Mouse (Mus musculus): ENCODE measurements around the gene Nub1. TPM values are rescaled to one million over a fixed set of nuclear protein-coding genes. Genes with fewer than 3 reads are reported as not detected.

Nub1 gene
- total RNA-seq, 2 experiments from 2014 or later: 43.3 to 43.9 TPM

DNA sequence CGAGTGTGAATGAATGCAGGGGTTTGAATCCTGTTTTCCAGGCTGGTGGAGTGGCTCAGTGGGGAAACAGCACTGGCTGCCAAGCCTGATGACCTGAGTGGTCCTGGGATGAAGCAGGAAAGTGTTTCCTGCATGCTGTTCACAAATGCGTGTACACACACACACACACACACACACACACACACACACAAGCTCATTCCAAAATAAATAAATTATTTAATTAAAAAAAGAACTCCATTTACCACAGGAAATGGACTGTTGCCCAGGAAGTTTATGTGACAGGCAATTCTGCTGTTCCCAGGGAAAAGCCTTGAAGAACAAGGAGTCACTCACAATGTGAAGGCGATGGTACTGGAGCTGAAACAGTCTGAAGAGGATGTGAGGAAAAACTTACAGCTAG is 11.4 kb downstream of the Nub1 start:
- no peak for DNase-seq

DNA sequence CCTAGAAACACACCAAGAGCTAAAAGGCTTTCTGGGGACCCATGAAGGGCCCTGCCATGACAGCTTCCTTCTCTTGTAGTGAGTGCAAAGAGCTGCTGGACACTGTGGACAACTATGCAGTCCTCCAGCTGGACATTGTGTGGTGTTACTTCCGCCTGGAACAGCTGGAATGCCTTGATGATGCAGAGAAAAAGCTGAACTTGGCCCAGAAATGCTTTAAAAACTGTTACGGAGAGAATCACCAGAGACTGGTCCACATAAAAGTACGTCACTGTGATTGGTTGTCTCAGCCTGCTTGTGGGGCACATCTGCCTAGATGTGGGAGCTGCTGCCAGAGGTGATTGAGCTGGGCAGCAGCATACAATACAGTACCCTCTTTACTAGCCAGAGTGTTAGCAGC is 15.9 kb downstream of the Nub1 start:
- DNase-seq: no peak

DNA sequence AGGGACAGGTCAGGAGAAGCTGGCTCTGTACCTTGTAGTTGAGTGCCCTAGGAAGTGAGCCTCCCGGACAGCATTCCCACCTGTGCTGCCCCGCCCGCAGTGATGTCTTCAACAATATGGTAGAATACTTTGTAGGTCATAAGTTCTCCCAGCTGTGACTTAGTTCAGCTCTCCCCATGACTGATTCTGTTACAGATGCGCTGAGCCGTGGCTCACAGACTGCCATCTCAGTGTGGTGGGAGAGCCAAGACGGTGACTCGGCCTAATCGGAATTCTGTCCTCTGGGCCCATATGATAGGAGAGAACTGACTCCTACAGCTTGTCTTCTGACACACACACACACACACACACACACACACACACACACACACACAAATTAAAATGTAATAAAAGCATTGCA is 19.3 kb downstream of the Nub1 start:
- DNase-seq: no peak

DNA sequence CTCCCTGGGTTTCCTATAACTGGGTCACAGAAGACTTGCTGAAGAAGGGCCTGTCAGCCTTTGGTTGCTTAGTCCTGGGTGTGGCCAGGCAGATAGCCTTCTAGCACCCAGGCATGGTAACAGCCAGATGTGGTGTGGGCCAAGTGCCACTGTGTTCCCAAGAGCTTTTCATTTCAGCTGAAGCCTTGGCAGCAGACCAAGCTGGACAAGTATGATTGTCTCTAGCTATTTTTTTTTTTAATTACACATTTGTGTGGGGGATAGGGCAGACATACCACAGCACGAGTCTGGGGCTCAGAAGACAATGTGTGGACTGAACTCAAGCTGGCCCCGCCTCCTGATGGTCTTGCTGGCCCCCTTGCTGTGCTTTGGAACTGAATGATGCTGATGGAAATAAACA is 24.6 kb downstream of the Nub1 start:
- DNase-seq: peak; percentile 76

DNA sequence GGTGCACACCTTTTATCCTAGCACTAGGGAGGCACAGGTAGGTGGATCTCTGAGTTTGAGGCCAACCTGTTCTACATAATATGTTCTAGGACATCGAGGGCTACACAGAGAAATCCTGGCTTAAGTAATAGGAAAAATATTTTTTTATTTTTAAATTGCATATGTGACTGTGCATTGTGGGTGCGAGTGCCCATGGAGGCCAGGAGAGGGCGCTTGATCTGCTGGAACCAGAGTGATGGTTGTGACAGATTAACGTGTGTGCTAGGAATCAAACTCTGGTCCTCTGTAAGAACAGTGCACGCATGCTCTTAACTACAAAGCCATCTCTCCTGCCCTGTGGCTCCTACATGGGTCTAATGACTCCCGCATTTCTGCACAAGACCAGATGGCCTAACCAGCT is 26.3 kb downstream of the Nub1 start:
- no peak for DNase-seq

DNA sequence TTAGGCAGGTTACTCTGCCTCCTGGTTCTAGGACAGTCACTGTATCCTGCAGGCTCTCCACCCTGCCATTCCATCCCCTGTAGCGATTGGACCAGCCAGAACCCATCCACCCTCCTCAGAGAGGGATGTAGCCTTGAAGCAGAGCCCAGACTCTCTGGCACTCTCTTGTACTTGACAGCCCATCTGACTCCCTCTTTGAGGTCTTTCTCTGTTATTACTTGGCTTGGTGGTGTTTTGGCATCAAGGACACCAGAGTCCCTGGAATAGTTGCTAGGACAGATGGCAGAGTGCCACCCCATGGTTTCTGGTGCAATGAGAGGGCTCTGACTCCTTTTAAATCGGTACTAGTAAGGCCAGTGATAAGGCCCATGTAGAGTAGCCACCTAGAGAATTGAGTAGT is 27.9 kb downstream of the Nub1 start:
- DNase-seq: peak; percentile 85

DNA sequence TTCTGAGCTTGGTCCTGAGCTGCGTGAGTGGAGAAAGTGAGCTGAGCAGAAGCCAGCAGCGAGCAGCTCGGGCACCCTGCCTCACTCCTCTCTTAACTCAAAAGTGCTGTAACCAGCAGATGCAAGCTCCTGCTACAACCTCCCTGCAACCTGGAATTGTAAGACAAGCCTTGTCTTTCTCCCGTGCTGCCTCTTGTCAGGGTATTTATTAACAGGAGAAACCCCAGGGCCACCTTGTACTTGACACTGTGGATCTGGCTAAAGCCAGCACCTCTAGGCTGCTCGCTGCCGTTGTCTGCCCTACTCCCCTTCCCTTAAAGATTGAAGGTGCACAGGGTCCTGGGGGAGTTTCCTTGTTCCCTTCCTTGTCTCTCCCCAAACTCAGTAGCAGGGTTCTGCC is 28.7 kb downstream of the Nub1 start:
- DNase-seq: no peak

DNA sequence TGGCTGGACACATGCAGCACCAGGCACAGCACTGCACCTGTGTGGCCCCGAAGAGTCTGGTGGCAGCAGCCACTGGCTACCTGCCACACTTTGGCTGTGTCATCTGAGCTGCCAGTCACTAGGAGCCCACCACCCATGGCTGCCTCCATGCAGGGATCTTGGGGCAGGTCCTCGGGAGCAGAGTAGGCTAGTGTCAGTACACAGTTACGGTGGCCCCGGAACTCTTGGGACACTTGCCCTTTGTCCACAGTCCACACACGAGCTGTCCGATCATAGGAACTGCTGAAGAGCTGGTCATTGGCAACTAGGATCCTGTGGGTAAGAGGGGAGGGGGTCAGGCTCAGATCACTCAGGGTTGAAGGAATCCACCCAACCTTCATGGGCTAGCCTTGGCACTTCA is 32.7 kb downstream of the Nub1 start:
- no peak for DNase-seq

DNA sequence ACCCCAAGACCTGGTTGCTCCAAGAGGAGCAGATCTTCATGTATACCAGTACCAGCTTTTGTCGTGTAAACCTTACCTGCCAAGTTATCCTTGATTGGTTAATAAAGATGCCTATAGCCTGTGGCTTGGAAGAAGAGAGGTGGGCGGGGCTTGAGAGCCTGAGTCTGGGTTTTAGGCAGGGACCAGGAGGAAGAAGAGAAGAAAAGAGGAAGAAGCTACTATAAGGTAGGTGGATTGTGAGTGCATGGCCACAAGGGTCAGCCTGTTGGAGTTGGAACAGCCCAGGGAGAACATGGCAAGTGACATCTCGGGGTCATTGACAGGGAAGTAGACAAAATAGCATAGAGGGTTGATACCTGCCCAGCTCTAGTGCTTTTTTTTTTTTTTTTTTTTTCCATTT is 34.5 kb downstream of the Nub1 start:
- no peak for DNase-seq

DNA sequence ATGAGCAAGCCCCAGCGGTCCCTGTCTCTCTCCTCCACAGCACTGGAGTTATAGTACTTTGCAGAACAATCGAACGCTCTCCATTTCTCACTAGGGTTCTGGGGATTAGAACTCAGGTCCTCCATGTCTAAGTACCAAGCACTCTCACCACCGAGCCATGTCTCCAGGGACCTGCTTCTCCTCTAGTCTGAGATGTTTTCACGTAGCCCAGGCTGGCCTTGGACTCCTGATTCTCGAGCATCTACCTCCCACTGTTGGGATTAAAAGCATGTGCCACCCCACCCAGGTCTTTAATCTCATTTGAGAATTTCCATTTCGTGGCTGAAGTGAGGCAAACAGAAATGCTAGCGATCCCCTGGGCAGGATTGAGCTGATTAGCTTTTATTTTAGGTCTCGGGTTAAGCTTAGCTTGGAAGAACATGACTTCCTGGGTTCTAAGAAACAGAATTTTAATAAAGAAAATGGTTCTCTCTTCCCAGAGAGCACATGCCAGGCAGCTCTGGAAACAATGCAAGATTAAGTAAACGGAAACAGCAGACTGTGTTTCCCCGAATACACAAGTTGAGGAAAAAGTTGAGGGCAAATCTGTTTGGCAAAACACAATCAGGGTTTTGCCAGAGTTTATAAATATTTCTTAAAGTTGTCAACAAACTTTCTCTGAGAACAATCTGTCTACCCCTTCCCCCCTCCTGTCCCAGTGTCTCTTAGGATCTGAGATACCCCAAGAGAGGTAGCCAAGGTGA is 38.4 kb downstream of the Nub1 start:
- no peak for DNase-seq

DNA sequence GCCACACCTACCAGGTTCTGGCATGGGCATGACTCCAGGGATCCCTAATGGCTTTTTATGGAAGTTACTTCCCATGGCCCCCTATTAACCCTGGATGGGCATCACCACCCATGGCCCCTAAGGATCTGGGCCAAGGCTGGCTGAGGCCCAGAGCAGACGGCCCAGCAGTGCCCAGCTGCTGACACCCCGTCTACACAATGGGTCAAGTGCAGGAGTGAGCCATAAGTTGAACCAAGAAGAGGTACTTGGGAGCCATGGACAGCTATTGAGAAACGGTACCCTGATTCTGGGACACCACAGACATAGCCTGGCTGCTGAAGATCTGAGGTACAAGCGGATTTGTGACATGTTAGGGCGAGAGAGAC is 38.9 kb downstream of the Nub1 start:
- DNase-seq: no peak

DNA sequence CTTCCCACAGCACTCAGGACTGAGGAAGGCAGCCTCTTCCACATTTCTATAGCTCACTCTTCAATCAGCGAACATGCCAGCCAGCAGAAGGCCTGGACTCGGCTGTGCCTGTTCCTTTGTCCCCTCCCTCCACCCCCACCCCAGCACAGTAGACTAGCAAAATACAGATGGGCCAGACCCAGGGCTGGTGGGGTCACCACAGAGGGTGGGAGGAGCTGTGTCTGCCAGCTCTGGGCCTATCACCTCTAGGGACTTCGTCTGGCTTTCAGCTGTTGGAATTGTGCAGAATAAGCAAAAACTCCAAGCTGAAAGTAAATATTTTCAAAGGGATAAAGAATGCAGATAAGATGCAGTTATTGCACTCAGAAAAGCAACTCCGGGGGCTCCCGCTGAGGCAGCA is 39.5 kb downstream of the Nub1 start:
- DNase-seq: no peak

DNA sequence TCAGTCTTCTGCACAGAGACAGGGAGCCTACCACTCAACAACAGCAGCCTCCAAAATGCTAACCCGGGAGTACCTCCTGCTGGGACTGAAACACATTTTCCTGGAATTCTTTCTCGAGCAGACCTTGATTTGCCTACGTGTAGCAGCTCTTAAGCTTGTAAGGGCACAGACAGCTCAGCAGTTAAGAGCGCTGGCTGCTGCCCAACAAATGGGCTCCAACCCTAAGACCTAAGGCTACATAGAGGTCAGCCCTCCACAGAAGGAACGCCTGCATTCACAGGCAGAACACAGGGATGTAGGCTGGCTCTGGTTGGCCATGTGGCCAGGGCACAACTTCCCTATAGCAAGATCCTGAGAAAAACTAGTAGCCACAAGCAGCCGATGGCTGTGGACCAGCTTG is 40.6 kb downstream of the Nub1 start:
- no peak for DNase-seq

DNA sequence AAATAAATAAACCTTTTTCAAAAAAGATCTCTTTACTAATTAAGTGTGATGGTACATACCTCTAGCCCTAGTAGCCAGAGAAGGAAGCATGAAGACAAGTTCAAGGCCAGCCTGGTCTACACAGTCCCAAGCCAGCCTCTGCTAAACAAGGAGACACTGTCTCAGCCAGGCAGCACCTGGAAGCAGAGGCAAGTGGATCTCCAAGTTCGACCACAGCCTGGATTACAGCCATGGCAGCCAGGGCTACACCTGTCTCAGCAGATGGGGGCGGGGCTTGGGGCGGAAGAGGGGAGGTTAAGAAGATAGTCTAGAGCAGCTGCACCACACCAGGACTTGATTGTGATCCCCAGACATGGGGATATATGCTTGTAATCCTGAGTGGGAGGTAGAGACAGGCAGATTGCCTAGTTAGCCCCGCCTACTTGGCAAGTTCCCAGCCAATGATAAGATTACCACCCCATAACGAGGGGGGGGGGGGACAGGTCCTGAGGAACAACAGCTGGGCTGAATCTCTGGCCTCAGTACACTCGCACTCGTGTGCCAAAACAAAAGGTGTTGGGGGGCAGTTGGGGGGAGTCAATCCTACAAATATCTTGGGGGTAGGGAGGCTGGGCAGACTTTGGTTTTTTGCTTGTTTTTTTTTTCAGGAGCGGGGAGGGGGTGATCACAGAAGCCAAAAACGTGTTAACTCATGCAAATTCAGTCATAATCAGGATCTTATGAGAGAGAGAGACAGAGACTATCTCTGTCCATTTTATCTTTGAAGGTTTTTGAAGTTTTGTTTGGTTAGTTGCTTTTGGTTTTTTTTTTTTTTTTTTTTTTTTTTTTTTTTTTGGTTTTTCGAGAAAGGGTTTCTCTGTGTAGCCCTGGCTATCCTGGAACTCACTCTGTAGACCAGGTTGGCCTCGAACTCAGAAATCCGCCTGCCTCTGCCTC is 41.8 kb downstream of the Nub1 start:
- peak; percentile 44 for DNase-seq

DNA sequence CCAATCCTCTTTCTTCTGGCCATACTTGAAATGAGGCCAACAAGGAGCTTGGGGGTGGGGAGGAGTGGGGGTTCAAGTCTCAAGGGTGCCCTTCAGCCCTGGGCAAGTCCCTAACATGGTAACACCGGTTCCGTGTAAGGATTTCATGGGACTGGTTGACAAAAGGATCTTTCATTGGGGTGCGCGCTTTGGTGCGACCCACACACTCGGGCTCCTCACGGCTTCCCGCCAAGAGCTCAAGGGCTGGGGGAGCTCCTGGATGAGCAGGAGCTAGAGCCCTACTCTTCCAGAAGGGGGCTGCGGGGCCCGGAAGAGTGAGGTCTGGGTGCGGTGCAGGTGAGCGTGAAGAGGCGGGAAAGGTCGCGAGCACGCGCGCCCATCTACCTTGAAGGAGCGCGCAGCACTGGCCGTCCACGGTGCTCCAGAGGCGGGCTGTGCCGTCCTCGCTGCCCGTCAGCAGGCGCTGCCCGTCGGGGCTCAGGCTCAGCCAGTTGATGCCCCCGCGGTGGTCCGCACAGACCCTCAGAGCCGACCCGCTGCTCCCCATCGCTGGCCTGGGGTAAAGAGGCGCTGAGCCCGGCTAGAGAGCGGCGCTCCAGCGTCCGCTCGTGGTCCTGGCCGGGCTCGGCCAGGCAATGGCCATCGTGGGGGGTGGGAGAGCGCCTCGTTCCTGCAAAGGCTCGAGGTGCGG is 44.6 kb downstream of the Nub1 start:
- DNase-seq: no peak

DNA sequence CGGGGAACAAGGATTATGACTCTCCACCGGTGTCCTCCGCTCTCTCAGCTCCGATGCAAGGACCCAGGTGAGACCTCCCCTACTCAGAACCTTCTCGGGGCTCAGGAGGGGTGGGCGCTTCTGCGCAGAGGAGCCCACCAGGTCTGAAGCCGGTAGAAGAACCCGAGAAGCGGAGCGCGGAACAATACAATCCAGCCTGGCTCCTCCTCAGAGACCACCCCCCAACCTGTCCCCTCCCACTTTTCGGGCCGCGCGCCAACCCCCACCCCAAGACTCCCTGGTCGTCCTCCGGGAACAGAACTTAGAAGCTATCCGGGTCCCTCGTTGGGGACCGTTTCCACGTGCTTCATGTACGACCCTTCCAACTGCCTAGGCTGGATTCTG is 45.1 kb downstream of the Nub1 start, which contains the start of gene Wdr86:
TSS of gene Wdr86 (minus strand) at position 240 of the 384 bp plus-strand sequence.
- no peak for DNase-seq

DNA sequence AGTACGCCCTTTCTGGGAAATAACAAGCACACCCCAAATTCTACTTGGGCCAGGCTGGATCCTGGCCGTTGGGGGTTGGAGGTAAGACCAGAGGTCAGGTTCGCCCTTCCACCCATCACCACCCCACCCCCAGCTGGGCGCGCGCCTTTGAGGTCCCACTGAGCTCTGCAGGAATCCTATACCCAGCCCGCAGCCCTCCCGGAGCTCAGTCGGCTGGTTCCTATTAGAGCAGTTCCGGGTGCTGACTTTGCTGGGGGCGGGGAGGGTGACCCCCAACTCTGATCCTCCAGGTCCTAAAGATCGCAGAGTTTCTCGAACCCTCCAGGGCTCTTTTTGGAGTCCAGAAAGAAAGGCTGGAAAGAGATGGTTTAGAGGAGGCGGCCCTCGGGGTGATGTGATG is 45.7 kb downstream of the Nub1 start:
- no peak for DNase-seq

DNA sequence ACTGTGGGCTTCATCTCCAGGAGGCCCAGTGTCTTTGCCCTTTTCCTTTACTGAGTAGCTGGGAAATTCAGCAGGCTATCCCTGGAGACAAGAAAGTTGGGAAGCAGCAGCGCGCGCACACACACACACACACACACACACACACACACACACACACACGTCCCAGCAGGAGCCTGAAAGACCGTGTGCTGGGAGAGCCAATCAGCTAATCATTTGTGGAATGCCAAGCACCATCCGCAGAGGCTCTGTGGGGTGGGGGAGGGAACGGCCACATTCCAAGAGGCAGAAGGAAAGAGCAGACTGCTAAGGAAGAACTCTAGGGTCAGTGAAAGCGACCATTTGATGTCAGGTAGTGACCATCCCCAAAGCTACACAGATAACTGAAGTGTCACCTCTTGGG is 47.8 kb downstream of the Nub1 start:
- no peak for DNase-seq

DNA sequence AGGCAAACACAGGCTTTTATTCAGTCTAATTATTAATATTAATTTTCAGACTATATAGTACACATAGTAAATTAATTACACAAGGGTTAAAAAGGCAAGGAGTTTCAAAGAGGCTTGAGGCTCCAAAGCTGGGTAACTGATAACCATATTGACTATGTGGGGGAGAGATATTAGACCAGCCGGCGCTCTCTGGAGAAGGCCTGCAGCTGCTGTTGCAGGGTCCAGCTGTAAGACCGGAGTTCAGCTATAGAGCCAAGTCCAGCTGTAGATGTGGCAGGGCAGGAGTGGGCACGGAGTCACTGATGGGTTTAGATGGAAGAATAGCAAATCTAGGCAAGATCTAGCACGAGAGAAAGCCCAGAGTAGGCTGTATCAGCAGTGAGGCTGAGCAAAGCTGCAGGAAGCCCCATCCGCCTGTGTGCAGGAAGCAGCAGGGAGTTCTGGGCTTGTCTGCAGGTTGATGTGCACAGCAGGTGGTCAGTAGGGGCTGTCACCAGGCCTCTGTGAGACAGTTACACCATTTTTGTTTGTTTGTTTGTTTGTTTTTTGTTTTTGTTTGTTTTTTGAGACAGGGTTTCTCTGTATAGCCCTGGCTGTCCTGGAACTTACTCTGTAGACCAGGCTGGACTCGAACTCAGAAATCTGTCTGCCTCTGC is 48.6 kb downstream of the Nub1 start:
- no peak for DNase-seq

DNA sequence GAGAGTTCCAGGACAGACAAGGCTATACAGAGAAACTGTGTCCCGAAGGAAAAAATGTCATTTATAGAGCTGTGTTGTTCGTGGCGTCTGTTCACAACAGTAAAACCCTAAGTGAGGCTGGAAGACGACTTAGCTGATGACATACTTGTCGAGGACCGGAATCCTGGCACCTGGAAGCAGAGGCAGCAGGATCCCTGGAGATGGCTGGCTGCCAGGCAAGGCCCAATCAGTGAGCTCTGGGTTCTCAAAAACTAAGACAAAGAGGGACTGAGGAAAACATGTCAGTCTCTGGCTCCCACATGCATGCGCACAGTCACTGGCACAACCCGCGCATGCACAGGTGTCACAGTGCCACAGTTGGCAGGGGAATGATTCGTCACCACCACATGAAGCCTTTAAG is 52.3 kb downstream of the Nub1 start:
- no peak for DNase-seq

DNA sequence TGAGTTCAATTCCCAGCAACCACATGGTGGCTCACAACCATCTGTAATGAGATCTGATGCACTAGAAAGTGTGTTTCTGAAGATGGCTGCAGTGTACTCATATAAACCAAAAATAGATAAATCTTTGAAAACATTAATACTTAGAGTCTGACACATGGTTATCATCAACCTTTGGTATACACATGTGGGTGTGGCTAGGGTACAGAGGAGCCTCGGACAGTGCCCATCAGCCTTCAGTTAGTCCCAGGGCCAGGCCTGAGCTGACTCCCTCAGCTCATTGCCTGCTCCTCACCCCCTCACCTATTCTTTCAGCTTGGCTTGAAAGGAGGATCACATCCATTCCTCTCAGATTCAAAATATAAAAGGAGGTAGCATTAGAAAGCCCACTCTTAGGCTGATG is 53.2 kb downstream of the Nub1 start:
- no peak for DNase-seq

DNA sequence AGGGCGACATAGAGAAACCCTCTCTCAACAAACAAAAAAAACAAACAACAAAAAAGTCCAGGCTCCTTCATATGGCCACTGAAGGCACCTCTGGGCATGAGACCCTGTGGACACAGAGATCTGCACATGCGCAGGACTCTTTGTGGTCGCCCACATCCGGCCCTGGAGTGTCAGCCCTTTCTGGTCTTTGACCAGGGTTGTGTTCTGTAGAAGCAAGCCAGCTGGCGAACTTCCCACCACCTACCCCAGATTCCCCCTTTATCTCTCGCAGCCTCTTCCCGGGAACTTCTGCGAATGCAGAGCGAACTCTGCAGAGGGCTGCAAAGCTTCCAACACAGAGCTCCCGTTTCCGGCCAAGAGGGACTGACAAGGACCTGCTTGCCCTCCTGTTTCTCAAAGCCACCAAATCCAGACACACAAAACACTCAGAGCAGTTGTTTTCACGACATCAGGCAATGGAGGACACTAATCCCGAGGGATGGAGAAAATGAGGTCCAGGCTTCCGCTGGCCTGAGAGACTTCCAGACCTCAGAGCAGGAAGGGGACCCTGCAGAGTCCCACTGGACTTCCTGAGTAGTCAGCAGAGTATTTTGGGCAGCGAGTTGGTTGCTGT is 53.9 kb downstream of the Nub1 start:
- peak; percentile 54 for DNase-seq
